Mouse (Mus musculus): ENCODE measurements around the gene Bmp6. TPM values are rescaled to one million over a fixed set of nuclear protein-coding genes. Genes with fewer than 3 reads are reported as not detected.
A peak's percentile ranks its signal among the peaks of the same experiment; 100 is the strongest.

Gene Bmp6
- polyA plus RNA-seq, 1 experiment = 3.3 TPM

DNA sequence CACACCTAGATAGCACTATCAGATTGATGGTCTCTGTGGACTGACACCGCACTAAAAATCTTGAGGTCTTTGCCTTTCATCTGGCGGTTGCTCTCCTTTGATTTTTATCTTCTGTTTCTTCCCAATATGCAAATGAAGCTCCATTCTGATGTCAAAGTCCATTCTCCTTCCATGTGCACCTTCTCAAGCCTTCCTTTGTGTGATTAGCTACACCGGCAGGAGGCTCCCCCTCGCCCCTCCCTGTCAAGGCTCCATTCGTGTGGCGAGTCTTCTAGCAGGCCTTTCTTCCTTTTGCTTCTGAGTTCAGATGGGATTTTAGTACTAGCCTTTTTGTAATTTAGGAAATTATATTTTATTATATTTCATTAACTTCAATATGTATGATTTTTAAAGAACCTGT lies 80.4 kb downstream of the Bmp6 start:
- H3K27ac ChIP-seq (ENCODE audit: control insufficient read depth, insufficient read depth, low read depth, low read length, poor library complexity) = no peak overlapping the region
- H3K4me3 ChIP-seq (replicated peaks; ENCODE audit: control insufficient read depth, low read depth, low read length) = no peak overlapping the region
- H3K4me1 ChIP-seq (ENCODE audit: control insufficient read depth, insufficient read depth, low read length) = no peaks in the 10 kb centered on the region
- TF ChIP-seq POLR2A (IDR thresholded peaks at IDR 0.05; ENCODE audit: borderline replicate concordance, control insufficient read depth, low read depth, low read length) (no peak), CTCF (IDR thresholded peaks at IDR 0.05; ENCODE audit: control insufficient read depth, insufficient read depth, low read length) (no peak)
- WGBS = 85% methylated on average over 6 of the region's 6 CpGs

DNA sequence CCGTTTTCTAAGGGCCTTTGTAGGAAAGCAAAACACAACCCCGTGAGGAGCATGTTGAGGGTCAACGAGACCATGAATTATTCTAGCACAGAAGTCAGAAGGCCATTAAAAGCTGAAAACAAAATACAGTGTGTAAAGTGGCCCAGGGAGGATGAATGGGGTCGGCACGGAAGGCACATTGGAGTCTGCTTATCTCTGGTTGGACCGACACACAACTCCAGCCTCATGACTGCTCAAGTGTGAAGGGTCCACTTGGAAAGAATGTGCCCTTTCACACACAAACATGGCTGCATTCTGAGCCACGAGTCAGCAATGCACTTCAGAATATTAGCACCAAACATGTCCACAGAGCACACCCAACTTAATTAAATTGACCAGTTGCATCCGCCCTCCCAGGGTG lies 84.8 kb downstream of the Bmp6 start:
- WGBS = 78% methylated on average over 8 of the region's 8 CpGs
- TF ChIP-seq POLR2A (IDR thresholded peaks at IDR 0.05; ENCODE audit: borderline replicate concordance, control insufficient read depth, low read depth, low read length) (no peak), CTCF (IDR thresholded peaks at IDR 0.05; ENCODE audit: control insufficient read depth, insufficient read depth, low read length) (no peak)
- H3K4me1 ChIP-seq (ENCODE audit: control insufficient read depth, insufficient read depth, low read length) = no peaks in the 10 kb centered on the region
- no peak overlapping the region for H3K4me3 ChIP-seq (replicated peaks; ENCODE audit: control insufficient read depth, low read depth, low read length)
- H3K27ac ChIP-seq (ENCODE audit: control insufficient read depth, insufficient read depth, low read depth, low read length, poor library complexity) = no peak overlapping the region

DNA sequence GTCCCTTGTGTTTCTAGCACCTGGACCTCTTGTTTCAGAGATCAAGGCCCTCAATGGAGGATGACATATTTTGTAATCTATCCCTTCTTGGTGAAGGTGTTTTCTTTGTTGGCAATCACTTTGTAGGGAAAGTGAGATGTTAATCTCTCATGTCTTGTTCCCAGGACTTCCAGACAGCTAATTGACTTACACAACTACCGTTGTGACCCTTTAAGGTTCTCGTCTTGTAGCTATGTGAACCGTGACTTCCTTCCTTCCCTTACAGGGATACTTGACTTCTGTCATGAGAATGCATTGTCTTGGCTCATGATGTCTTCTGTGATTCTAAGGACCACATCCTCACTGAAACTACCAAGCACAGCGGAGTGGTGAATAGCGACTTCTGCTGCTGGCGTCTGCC lies 85.2 kb downstream of the Bmp6 start:
- TF ChIP-seq CTCF (IDR thresholded peaks at IDR 0.05; ENCODE audit: control insufficient read depth, insufficient read depth, low read length) (no peak), POLR2A (IDR thresholded peaks at IDR 0.05; ENCODE audit: borderline replicate concordance, control insufficient read depth, low read depth, low read length) (no peak)
- Histone ChIP-seq H3K27ac (ENCODE audit: control insufficient read depth, insufficient read depth, low read depth, low read length, poor library complexity) (no peak overlapping the region), H3K4me1 (ENCODE audit: control insufficient read depth, insufficient read depth, low read length) (no peaks in the 10 kb centered on the region), H3K4me3 (replicated peaks; ENCODE audit: control insufficient read depth, low read depth, low read length) (no peak overlapping the region)
- 70% methylated on average over 6 of the region's 6 CpGs for WGBS

DNA sequence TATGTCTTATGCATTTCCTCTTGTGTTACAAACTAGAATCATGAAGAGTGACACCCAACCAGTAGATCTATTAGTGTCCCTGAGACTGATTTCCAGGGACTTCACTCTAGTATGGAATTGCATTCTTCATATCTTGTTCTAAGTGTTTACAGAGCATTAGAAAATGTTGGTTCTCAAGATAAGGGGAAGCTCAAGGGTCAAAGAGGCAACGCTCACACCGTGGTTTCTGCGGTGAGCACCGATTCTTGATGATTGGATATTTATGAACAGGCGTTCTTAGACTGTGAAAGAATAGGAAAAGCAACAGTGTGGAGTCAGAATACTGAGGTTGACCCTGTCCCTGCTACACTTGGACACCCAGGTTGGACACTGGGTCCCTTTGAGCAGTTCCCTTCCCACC lies 89.9 kb downstream of the Bmp6 start:
- 75% methylated on average over 5 of the region's 5 CpGs for WGBS
- Histone ChIP-seq H3K27ac (ENCODE audit: control insufficient read depth, insufficient read depth, low read depth, low read length, poor library complexity) (no peak overlapping the region), H3K4me1 (ENCODE audit: control insufficient read depth, insufficient read depth, low read length) (no peaks in the 10 kb centered on the region), H3K4me3 (replicated peaks; ENCODE audit: control insufficient read depth, low read depth, low read length) (no peak overlapping the region)
- no peak for TF ChIP-seq CTCF (IDR thresholded peaks at IDR 0.05; ENCODE audit: control insufficient read depth, insufficient read depth, low read length)
- TF ChIP-seq POLR2A (IDR thresholded peaks at IDR 0.05; ENCODE audit: borderline replicate concordance, control insufficient read depth, low read depth, low read length) = no peak

DNA sequence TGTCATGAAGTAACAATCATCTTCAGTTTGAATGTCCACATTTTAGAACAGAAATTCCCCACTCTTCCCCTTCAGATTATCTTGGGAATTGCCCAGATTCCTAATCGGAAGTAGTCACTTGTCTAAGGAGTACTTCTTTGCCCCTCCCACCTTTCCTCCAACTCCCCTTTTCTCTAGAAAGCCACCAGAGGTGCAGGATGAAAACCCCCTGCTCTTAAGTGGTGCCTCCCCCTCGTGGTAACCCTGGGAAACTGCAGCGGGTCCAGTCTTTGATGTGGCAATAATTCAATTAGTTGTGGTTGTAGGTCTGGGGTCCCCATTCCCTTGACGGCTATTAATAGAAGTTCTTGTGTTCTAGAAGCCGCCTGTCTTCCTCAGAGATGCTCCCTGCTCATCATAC lies 93.0 kb downstream of the Bmp6 start:
- Histone ChIP-seq H3K4me3 (replicated peaks; ENCODE audit: control insufficient read depth, low read depth, low read length) (no peak overlapping the region), H3K27ac (ENCODE audit: control insufficient read depth, insufficient read depth, low read depth, low read length, poor library complexity) (no peak overlapping the region), H3K4me1 (ENCODE audit: control insufficient read depth, insufficient read depth, low read length) (no peaks in the 10 kb centered on the region)
- TF ChIP-seq POLR2A (IDR thresholded peaks at IDR 0.05; ENCODE audit: borderline replicate concordance, control insufficient read depth, low read depth, low read length) (no peak), CTCF (IDR thresholded peaks at IDR 0.05; ENCODE audit: control insufficient read depth, insufficient read depth, low read length) (peak; percentile 44)
- WGBS = 24% methylated on average over 5 of the region's 5 CpGs

DNA sequence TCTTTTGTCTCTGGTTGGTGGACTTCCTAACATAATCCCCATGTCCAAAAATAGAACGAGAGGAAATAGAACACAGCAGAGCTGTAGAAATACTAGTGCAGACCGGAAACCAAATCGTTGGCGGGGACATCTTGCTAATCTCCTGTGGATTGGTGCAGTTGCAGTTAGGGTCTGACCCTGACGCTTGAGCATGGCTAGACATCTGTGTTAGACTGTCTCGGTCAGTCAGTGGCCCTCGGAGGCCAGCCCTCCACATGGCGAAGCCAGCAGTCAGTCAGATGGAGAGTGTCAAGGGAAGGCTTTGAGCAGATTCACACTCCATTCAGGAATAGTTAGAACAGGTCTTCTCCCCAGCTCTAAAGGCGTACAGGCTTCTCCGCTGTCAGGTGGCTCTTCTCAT lies 95.3 kb downstream of the Bmp6 start:
- no peaks in the 10 kb centered on the region for H3K4me1 ChIP-seq (ENCODE audit: control insufficient read depth, insufficient read depth, low read length)
- 70% methylated on average over 10 of the region's 10 CpGs for WGBS
- no peak overlapping the region for H3K27ac ChIP-seq (ENCODE audit: control insufficient read depth, insufficient read depth, low read depth, low read length, poor library complexity)
- TF ChIP-seq POLR2A (IDR thresholded peaks at IDR 0.05; ENCODE audit: borderline replicate concordance, control insufficient read depth, low read depth, low read length) = no peak
- H3K4me3 ChIP-seq (replicated peaks; ENCODE audit: control insufficient read depth, low read depth, low read length) = no peak overlapping the region

DNA sequence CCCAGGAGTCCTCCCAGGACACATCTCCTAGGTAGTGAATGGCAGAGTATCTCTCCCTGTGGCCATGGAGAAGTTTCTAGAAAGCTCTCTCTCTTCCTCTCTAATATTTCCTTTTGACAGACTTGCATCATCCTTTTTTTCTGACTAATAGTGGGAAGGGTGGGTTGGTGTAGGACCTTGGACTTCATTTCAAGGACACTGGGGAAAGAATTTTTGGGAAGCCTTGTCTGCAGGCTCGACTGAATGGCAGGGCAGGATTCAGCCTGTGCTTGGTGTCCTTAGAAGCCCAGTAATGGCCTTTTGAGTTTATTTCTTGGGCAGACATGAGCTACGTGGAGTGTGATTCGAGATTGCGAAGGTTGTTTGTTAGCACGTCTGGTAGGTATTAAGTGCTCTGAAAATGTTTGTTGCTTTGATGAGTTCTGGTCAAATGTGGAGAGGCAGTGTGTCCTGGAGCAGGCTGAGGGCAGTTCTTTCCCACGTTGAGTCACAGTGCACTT lies 103.7 kb downstream of the Bmp6 start:
- Histone ChIP-seq H3K4me3 (replicated peaks; ENCODE audit: control insufficient read depth, low read depth, low read length) (no peak overlapping the region), H3K4me1 (ENCODE audit: control insufficient read depth, insufficient read depth, low read length) (no peaks in the 10 kb centered on the region), H3K27ac (ENCODE audit: control insufficient read depth, insufficient read depth, low read depth, low read length, poor library complexity) (no peak overlapping the region)
- TF ChIP-seq CTCF (IDR thresholded peaks at IDR 0.05; ENCODE audit: control insufficient read depth, insufficient read depth, low read length) = no peak
- no peak for TF ChIP-seq POLR2A (IDR thresholded peaks at IDR 0.05; ENCODE audit: borderline replicate concordance, control insufficient read depth, low read depth, low read length)
- 75% methylated on average over 6 of the region's 6 CpGs for WGBS

DNA sequence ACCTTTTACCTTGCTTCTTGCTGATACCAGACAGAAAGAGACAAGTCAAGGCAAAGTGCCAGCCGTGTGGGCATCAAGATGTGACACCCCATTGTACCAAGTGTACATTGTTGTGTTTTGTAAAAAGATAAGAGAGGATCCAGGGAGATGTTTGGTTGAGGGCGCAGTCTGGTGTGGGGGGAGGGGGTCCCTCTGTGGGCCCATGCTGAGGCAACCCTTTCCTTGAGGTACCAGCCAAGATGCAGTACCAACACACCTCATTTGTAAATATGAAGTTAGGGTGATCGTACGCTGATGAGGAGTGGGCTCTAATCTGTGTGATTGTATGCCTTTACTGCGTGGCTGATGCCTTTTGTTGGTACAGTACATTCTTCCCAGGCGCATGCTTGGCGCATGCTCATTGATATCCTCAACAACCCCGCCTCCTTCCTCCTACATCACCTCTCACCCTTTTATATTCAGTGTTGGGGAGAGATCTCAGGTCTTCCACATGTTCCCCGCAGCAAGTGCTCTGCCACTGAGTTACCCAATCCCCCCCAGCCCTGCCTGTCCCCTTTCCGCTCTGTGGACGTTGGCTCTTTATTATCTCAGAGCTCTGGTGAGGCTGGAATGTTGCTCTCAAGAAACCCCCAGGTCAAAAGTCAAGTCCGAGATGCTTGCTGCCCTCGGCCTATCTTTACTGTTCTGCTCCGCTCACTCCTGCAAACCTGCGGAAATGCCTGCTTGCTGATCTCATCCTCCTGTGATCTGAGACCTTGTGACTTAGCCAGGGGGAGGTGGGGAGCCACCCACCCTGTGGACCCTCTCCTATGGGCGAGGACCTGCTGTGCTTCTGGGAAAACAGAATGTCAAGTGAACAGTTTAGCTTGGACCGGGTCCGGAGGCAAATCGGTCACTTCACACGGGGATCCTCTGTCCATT lies 105.4 kb downstream of the Bmp6 start:
- H3K27ac ChIP-seq (ENCODE audit: control insufficient read depth, insufficient read depth, low read depth, low read length, poor library complexity) = no peak overlapping the region
- 64% methylated on average over 20 of the region's 20 CpGs for WGBS
- H3K4me1 ChIP-seq (ENCODE audit: control insufficient read depth, insufficient read depth, low read length) = no peaks in the 10 kb centered on the region
- no peak overlapping the region for H3K4me3 ChIP-seq (replicated peaks; ENCODE audit: control insufficient read depth, low read depth, low read length)
- no peak for TF ChIP-seq POLR2A (IDR thresholded peaks at IDR 0.05; ENCODE audit: borderline replicate concordance, control insufficient read depth, low read depth, low read length)
- TF ChIP-seq CTCF (IDR thresholded peaks at IDR 0.05; ENCODE audit: control insufficient read depth, insufficient read depth, low read length) = no peak
